Mouse (Mus musculus) MEL (cell line): ENCODE measurements around the gene Slc15a5. TPM values are rescaled to one million over a fixed set of nuclear protein-coding genes. Genes with fewer than 3 reads are reported as not detected.
"Not testable (repeated sequence)": the region's sequence is repeated elsewhere in the genome, so short reads cannot be mapped to it uniquely, and the experiment has no call there.

Experiments
- DNase-seq: peaks from one replicate; pipeline ENCODE4 v3.0.0; 2011; ENCODE audit warnings: low read depth, low spot score
- H3K27ac ChIP-seq: 2 replicates; pipeline ENCODE4 v1.5.1; 2012; ENCODE audit warnings: low read depth, mild to moderate bottlenecking, control low read depth, low read length, moderate library complexity; ENCODE audit not compliant: control insufficient read depth
- H3K27me3 ChIP-seq, 2 experiments: fragments of 150-350 bp in 1 of 2; sonication (generic) in 1 of 2; 2 replicates each; pipeline ENCODE4 v1.6.1; 2012; ENCODE audit warnings: low read length in 2 of 2, mild to moderate bottlenecking in 2 of 2, improper control_type of control experiment in 1 of 2, moderate library complexity in 1 of 2; ENCODE audit not compliant: insufficient read depth in 2 of 2, control insufficient read depth in 1 of 2
- H3K36me3 ChIP-seq, 2 experiments: 2 replicates each; pipeline ENCODE4 v1.6.1; 2012 to 2014; ENCODE audit warnings: low read length in 2 of 2, improper control_type of control experiment in 1 of 2, inconsistent platforms in 1 of 2, mild to moderate bottlenecking in 1 of 2; ENCODE audit not compliant: insufficient read depth in 2 of 2, control insufficient read depth in 1 of 2
- H3K4me1 ChIP-seq, 2 experiments: fragments of 150-350 bp in 1 of 2; sonication (generic) in 1 of 2; 2 replicates each; pipeline ENCODE4 v1.6.1; 2012; ENCODE audit warnings: low read length in 2 of 2, improper control_type of control experiment in 1 of 2, mild to moderate bottlenecking in 1 of 2; ENCODE audit not compliant: insufficient read depth in 2 of 2, control insufficient read depth in 1 of 2
- H3K4me3 ChIP-seq, 2 experiments: fragments of 150-350 bp in 1 of 2; sonication (generic) in 1 of 2; 2 replicates each; pipeline ENCODE4 v1.5.1; 2012; ENCODE audit warnings: low read depth in 2 of 2, low read length in 2 of 2, mild to moderate bottlenecking in 2 of 2, moderate library complexity in 2 of 2, control low read depth in 1 of 2, improper control_type of control experiment in 1 of 2; ENCODE audit not compliant: control insufficient read depth in 1 of 2, insufficient read depth in 1 of 2
- H3K79me2 ChIP-seq: 2 replicates; pipeline ENCODE4 v1.6.1; 2012; ENCODE audit warnings: mild to moderate bottlenecking, low read length, moderate library complexity; ENCODE audit not compliant: control insufficient read depth, poor library complexity, insufficient read depth
- H3K9ac ChIP-seq: 2 replicates; pipeline ENCODE4 v1.6.1; 2012; ENCODE audit warnings: low read depth, mild to moderate bottlenecking, control low read depth, low read length, moderate library complexity; ENCODE audit not compliant: control insufficient read depth, poor library complexity, severe bottlenecking
- H3K9me3 ChIP-seq: fragments of 150-350 bp; sonication (generic); replicated peaks from 2 replicates; pipeline ENCODE4 v1.6.1; 2012; ENCODE audit warnings: mild to moderate bottlenecking, low read length, improper control_type of control experiment, moderate library complexity; ENCODE audit not compliant: insufficient read depth
- BHLHE40 ChIP-seq: IDR thresholded peaks from 2 replicates; pipeline ENCODE4 v1.6.1; 2012; ENCODE audit warnings: low read depth, mild to moderate bottlenecking, inconsistent platforms, low read length, improper control_type of control experiment, borderline replicate concordance
- CHD1 ChIP-seq: IDR thresholded peaks from 2 replicates; pipeline ENCODE4 v1.6.1; 2012; ENCODE audit warnings: low read depth, mild to moderate bottlenecking, inconsistent platforms, low read length, improper control_type of control experiment
- CHD2 ChIP-seq: IDR thresholded peaks from 2 replicates; pipeline ENCODE4 v1.6.1; 2011; ENCODE audit warnings: low read length, improper control_type of control experiment
- E2F4 ChIP-seq: IDR thresholded peaks from 2 replicates; pipeline ENCODE4 v1.6.1; 2011; ENCODE audit warnings: low read depth, low read length, improper control_type of control experiment, borderline replicate concordance
- ELF1 ChIP-seq: IDR thresholded peaks from 2 replicates; pipeline ENCODE4 v1.6.1; 2014; ENCODE audit warnings: low read depth, mild to moderate bottlenecking, inconsistent platforms, low read length, improper control_type of control experiment, moderate library complexity
- EP300 ChIP-seq, 2 experiments: IDR thresholded peaks; 2 replicates each; pipeline ENCODE4 v1.6.1; 2011; ENCODE audit warnings: improper control_type of control experiment in 2 of 2, low read length in 2 of 2, low read depth in 1 of 2, mild to moderate bottlenecking in 1 of 2
- ETS1 ChIP-seq: IDR thresholded peaks from 2 replicates; pipeline ENCODE4 v1.6.1; 2012; ENCODE audit warnings: low read depth, mild to moderate bottlenecking, inconsistent platforms, low read length, improper control_type of control experiment, moderate library complexity
- GABPA ChIP-seq: IDR thresholded peaks from 2 replicates; pipeline ENCODE4 v1.6.1; 2012; ENCODE audit warnings: low read depth, mild to moderate bottlenecking, inconsistent platforms, low read length, improper control_type of control experiment, moderate library complexity
- JUND ChIP-seq: IDR thresholded peaks from 2 replicates; pipeline ENCODE4 v1.6.1; 2011; ENCODE audit warnings: low read depth, mild to moderate bottlenecking, improper control_type of control experiment, low read length
- MAX ChIP-seq: IDR thresholded peaks from 2 replicates; pipeline ENCODE4 v1.6.1; 2011; ENCODE audit warnings: low read length, improper control_type of control experiment
- MAZ ChIP-seq: IDR thresholded peaks from 2 replicates; pipeline ENCODE4 v1.6.1; 2012; ENCODE audit warnings: low read depth, mild to moderate bottlenecking, inconsistent platforms, low read length, improper control_type of control experiment
- MYB ChIP-seq: IDR thresholded peaks from 2 replicates; pipeline ENCODE4 v1.6.1; 2011; ENCODE audit warnings: mild to moderate bottlenecking, low read depth, low read length, improper control_type of control experiment
- NELFE ChIP-seq: IDR thresholded peaks from 2 replicates; pipeline ENCODE4 v1.6.1; 2011; ENCODE audit warnings: low read depth, low read length, improper control_type of control experiment
- NRF1 ChIP-seq: IDR thresholded peaks from 2 replicates; pipeline ENCODE4 v1.6.1; 2014; ENCODE audit warnings: low read depth, mild to moderate bottlenecking, inconsistent platforms, low read length, improper control_type of control experiment, moderate library complexity; ENCODE audit not compliant: poor library complexity, insufficient read depth, severe bottlenecking
- POLR2A ChIP-seq, 2 experiments: IDR thresholded peaks; 2 replicates each; pipeline ENCODE4 v1.6.1; 2011 to 2012; ENCODE audit warnings: low read length in 2 of 2, mild to moderate bottlenecking in 2 of 2, control low read depth in 1 of 2, improper control_type of control experiment in 1 of 2, low read depth in 1 of 2, moderate library complexity in 1 of 2; ENCODE audit not compliant: control insufficient read depth in 1 of 2, insufficient read depth in 1 of 2, poor library complexity in 1 of 2
- RCOR1 ChIP-seq: IDR thresholded peaks from 2 replicates; pipeline ENCODE4 v1.6.1; 2012; ENCODE audit warnings: low read depth, mild to moderate bottlenecking, inconsistent platforms, low read length, improper control_type of control experiment
- SIN3A ChIP-seq: IDR thresholded peaks from 2 replicates; pipeline ENCODE4 v1.6.1; 2012; ENCODE audit warnings: low read length, improper control_type of control experiment, inconsistent platforms
- SMC3 ChIP-seq: IDR thresholded peaks from 2 replicates; pipeline ENCODE4 v1.6.1; 2011; ENCODE audit warnings: low read depth, low read length, improper control_type of control experiment
- TAL1 ChIP-seq: IDR thresholded peaks from 2 replicates; pipeline ENCODE4 v1.6.1; 2012; ENCODE audit warnings: mild to moderate bottlenecking, inconsistent platforms, low read length, moderate library complexity, mixed read lengths
- TBP ChIP-seq: IDR thresholded peaks from 2 replicates; pipeline ENCODE4 v1.8.0; 2011; ENCODE audit warnings: low read depth, low read length, improper control_type of control experiment
- TCF12 ChIP-seq: IDR thresholded peaks from 2 replicates; pipeline ENCODE4 v1.6.1; 2014; ENCODE audit warnings: low read depth, mild to moderate bottlenecking, inconsistent platforms, low read length, improper control_type of control experiment, moderate library complexity
- UBTF ChIP-seq: IDR thresholded peaks from 2 replicates; pipeline ENCODE4 v1.6.1; 2012; ENCODE audit warnings: low read depth, mild to moderate bottlenecking, inconsistent platforms, low read length, improper control_type of control experiment, moderate library complexity, borderline replicate concordance; ENCODE audit not compliant: insufficient read depth
- USF1 ChIP-seq: IDR thresholded peaks from 2 replicates; pipeline ENCODE4 v1.6.1; 2014; ENCODE audit warnings: low read depth, mild to moderate bottlenecking, inconsistent platforms, low read length, improper control_type of control experiment, moderate library complexity
- ZC3H11A ChIP-seq: IDR thresholded peaks from 2 replicates; pipeline ENCODE4 v1.6.1; 2012; ENCODE audit warnings: low read depth, mild to moderate bottlenecking, inconsistent platforms, low read length, improper control_type of control experiment
- ZKSCAN1 ChIP-seq: IDR thresholded peaks from 2 replicates; pipeline ENCODE4 v1.6.1; 2012; ENCODE audit warnings: low read depth, mild to moderate bottlenecking, inconsistent platforms, low read length, improper control_type of control experiment, moderate library complexity
- ZNF384 ChIP-seq: IDR thresholded peaks from 2 replicates; pipeline ENCODE4 v1.6.1; 2012; ENCODE audit warnings: low read depth, mild to moderate bottlenecking, inconsistent platforms, low read length, improper control_type of control experiment
- polyA plus RNA-seq, 2 experiments: library from polyadenylated mRNA; stranded (reverse) in 1 of 2; unstranded in 1 of 2; fragments of >175 nt in 1 of 2; fragments of >200 nt in 1 of 2; gene quantifications; 2 replicates each; pipeline versions ENCODE4 v1.2.1 to v1.2.4; 2012; ENCODE audit warnings: low replicate concordance in 2 of 2, low read depth in 1 of 2; ENCODE audit not compliant: insufficient read length in 2 of 2, insufficient read depth in 1 of 2, missing spikeins in 1 of 2
- total RNA-seq: library from RNA; depleted of rRNA; stranded (reverse); fragments of 300-350 nt; gene quantifications from 2 replicates; pipeline ENCODE4 v1.2.3, GENCODE M21; 2012

The Slc15a5 gene
- total and polyA plus RNA-seq, 3 experiments, result not detected

DNA sequence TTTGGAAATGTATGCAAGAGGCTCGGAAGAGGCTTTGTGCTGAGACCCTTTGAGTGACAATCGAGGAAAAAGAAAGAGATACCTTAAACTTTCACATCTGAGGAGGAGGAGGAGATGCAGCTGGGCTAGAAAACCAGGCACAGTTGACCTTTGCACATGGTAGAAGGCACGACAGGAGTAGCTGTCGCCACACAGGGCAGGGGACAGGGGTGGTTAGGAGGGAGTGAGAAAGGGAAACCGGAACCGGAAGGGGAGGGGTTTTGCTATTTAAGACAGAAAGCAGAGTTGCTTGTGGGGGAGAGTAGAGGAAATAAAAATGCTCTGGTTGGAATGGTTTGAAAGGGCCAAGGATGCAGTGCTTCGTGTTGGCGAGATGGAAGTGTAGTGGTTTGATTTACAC is 9.4 kb upstream of the Slc15a5 start:
- no peak for DNase-seq
- H3K27me3 ChIP-seq, result no peaks in the 10 kb centered on the region
- H3K4me3 ChIP-seq, result no peak overlapping the region
- no peaks in the 10 kb centered on the region for H3K4me1 ChIP-seq
- no peaks in the 10 kb centered on the region; the same call in 1 of the 2 replicates for H3K9me3 ChIP-seq
- no peak overlapping the region for H3K27ac ChIP-seq
- no peak overlapping the region for H3K9ac ChIP-seq
- no peak for TF ChIP-seq ELF1
- no peak for TF ChIP-seq ZKSCAN1
- no peak for TF ChIP-seq JUND
- TF ChIP-seq MAZ, result no peak
- no peak for TF ChIP-seq SMC3
- no peak for TF ChIP-seq GABPA
- no peak for TF ChIP-seq USF1
- TF ChIP-seq ZC3H11A, result no peak
- TF ChIP-seq MYB, result no peak
- no peak for TF ChIP-seq POLR2A (IDR thresholded peaks at IDR 0.05; ENCODE audit: control insufficient read depth in 1 of 2, insufficient read depth in 1 of 2, low read depth in 1 of 2, low read length in 2 of 2, poor library complexity in 1 of 2)
- TF ChIP-seq EP300 (IDR thresholded peaks at IDR 0.05; ENCODE audit: low read depth in 1 of 2, low read length in 2 of 2), result no peak
- no peak for TF ChIP-seq BHLHE40
- no peak for TF ChIP-seq TAL1
- no peak for TF ChIP-seq RCOR1
- no peak for TF ChIP-seq E2F4
- no peaks in the 10 kb centered on the region for H3K79me2 ChIP-seq
- H3K36me3 ChIP-seq, result no peaks in the 10 kb centered on the region

GRCm38 (mm10) chr6:138086421-138086820 is 6.7 kb upstream of the Slc15a5 start:
- not testable (repeated sequence) for H3K9me3 ChIP-seq, H3K36me3 ChIP-seq, H3K27me3 ChIP-seq, H3K27ac ChIP-seq, H3K9ac ChIP-seq, H3K4me1 ChIP-seq, DNase-seq, H3K4me3 ChIP-seq, H3K79me2 ChIP-seq

DNA sequence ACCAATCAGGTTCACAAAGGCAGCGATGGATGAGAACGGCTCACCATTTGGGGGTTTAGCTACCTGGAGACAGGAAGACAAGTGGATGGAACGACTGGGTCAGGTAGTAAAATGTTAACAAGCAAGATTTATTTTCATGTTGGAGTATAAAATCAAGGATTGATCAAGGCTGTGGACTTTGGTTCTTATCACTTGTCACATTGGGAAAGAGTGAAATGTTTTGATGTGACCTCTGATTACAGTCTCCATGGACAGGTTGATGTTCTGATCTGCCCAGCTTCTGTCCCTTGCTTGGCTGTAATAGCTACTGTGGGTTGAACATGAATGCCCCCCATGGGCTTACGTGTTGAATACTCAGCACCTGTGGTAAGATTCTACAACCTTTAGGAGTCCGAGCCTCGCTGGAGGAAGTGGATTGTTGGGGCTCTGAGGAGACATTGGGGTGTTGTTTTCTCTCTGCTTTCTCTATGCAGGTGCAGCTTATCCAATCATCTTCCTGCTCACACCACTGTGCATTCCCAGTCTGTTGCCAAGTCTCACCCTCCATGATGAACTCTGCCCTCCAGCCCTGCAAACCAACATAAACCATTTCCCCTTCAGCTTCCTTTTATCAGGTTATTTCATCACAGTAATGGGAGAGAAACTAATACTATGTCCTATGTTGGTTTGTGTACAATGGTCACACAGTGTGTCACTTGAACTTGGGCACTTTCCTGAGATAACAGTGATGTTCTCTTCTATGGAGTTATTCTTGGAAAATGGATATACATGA is 1.2 kb upstream of the Slc15a5 start:
- Histone ChIP-seq H3K27me3 (no peaks in the 10 kb centered on the region), H3K9ac (no peak overlapping the region), H3K4me3 (no peak overlapping the region), H3K27ac (no peak overlapping the region), H3K36me3 (no peaks in the 10 kb centered on the region), H3K9me3 (no peaks in the 10 kb centered on the region), H3K4me1 (no peaks in the 10 kb centered on the region), H3K79me2 (no peaks in the 10 kb centered on the region)
- no peak for DNase-seq
- no peak for TF ChIP-seq ZNF384
- TF ChIP-seq SMC3, result no peak
- no peak for TF ChIP-seq ETS1
- no peak for TF ChIP-seq NELFE
- no peak for TF ChIP-seq NRF1
- no peak for TF ChIP-seq MAX
- TF ChIP-seq ELF1, result no peak
- no peak for TF ChIP-seq TBP
- no peak for TF ChIP-seq CHD1
- no peak for TF ChIP-seq MAZ
- no peak for TF ChIP-seq TCF12
- no peak for TF ChIP-seq GABPA
- TF ChIP-seq BHLHE40, result no peak
- no peak for TF ChIP-seq SIN3A
- TF ChIP-seq CHD2, result no peak
- TF ChIP-seq UBTF, result no peak
